Mouse (Mus musculus): ENCODE measurements around the gene Rad51. TPM values are rescaled to one million over a fixed set of nuclear protein-coding genes. Genes with fewer than 3 reads are reported as not detected.

The Rad51 gene
- total RNA-seq, 2 experiments from 2014 or later = 28.4 to 53.7 TPM

DNA sequence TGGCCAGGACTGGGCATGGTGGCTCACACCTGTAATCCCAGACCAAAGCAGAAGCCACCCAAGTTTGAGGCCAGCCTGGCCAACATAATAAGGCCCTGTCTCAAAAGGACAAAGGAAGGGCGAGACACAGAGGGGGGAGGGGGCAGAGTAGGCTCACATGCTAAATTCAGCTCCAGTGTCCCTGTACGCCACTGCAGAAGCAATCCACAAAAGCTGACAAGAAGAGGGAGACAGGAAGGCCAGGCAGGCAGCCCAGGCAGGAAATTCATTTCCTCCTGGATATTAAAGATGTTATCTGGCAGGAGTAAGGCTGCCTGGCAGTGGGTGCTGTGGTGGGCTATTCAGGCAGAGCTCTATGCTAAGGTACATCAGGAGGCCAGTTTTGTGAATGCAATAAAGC is 48.7 kb downstream of the Rad51 start:
- no peak for ATAC-seq (replicated peaks; ENCODE audit: low FRiP score, low TSS enrichment, poor library complexity, severe bottlenecking)

GRCm38 (mm10) chr2:119163135-119163534 is 50.5 kb downstream of the Rad51 start:
- peak; percentile 20; the same call in 1 of the 2 replicates for ATAC-seq (replicated peaks; ENCODE audit: low FRiP score, low TSS enrichment, poor library complexity, severe bottlenecking)

DNA sequence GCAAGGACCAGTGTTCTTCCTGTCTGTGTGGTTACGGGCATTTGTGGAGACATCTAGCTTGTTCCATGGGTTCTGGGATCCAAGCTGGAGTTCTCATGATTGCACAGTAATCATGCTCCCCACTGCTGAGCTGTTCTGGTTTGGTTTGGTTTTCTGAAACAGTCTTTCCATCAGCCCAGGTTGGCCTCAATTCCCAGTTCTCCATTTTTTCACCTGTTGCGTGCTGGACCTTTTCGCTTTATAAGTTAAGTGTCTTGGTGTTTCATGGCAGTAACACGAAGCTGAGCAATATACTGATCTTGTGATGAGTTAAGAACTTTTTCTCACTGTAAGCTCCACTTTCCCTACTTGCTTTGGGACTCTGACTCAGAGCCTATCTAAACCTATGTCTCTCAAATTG is 51.4 kb downstream of the Rad51 start:
- ATAC-seq (replicated peaks; ENCODE audit: low FRiP score, low TSS enrichment, poor library complexity, severe bottlenecking) = no peak

DNA sequence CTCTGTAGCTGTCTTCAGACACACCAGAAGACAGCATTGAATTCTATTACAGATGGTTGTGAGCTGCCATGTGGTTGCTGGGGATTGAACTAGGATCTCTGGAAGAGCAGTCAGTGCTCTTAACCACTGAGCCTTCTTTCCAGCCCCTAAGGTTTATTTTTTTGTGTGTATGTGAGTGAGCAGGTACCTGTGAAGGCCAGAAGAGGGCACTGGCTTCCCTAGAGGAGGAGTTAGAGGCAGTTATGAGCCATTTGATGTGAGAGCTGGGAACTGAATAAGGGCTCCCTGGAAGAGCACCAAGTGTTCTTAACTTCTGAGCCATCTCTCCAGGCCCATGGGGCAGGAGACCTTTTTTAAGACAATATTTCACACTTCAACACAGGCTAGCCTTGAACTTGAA is 52.8 kb downstream of the Rad51 start:
- ATAC-seq (replicated peaks; ENCODE audit: low FRiP score, low TSS enrichment, poor library complexity, severe bottlenecking) = no peak

GRCm38 (mm10) chr2:119166901-119167865 is 54.6 kb downstream of the Rad51 start, which contains the start of gene Gchfr:
TSS of gene Gchfr (plus strand) at chr2:119167773.
- peak; percentile 53 for ATAC-seq (replicated peaks; ENCODE audit: low FRiP score, low TSS enrichment, poor library complexity, severe bottlenecking)

DNA sequence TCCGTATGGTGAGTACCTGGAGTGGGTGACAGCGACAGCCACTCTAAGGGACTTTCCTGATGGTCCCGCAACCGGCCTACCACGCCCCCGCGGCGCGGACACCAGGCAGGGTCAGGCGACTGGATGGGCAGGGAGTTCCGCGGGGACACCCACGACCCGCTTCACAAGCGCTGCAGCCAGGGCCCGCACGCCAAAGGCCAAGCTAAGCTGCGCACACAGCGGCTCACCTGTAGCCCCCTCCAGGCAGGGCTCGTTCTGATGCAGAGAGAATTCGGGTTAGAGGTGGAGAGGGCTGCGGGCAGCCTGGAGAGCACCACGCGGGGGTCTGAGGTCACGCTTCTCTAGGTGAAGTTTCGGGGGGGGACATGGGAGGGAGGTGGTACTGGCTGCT is 55.3 kb downstream of the Rad51 start:
- 0 out of 2 replicates have a peak, but pooled peaks have one; percentile 1 for ATAC-seq (replicated peaks; ENCODE audit: low FRiP score, low TSS enrichment, poor library complexity, severe bottlenecking)

DNA sequence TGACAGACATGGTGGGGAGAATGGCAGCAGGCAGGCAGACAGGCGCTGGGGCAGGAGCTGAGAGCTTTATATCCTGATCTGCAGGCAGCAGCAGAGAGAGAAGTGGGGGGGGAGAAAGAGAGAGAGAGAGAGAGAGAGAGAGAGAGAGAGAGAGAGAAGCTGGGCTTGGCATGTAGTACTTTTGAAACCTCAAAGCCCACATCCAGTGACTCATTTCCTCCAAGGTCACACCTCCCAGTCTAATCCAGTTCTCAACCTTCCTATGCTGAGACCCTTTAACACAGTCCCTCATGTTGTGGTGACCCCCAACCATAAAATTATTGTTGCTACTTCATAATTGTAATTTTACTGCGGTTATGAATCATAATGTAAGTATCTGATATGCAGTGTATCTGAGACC is 57.7 kb downstream of the Rad51 start:
- no peak for ATAC-seq (replicated peaks; ENCODE audit: low FRiP score, low TSS enrichment, poor library complexity, severe bottlenecking)

DNA sequence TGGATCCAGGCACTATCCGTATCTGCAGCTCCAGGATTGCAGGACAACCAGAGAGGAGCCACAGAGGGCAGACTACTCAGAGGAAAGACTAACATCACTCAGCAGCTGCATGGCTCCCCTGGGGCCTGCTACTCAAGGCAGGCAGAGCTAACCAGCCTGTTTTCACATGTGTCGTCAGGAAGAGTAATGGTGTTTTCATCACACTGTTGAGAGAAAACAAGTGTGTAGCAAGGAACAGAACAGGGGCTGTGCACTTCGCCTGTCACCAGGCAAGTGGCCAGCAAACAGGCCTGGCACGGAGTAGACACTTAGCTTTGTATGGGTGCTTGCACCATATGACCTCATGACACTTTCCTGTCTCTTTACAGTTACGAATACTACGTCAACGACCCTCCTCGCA is 59.0 kb downstream of the Rad51 start:
- no peak for ATAC-seq (replicated peaks; ENCODE audit: low FRiP score, low TSS enrichment, poor library complexity, severe bottlenecking)

DNA sequence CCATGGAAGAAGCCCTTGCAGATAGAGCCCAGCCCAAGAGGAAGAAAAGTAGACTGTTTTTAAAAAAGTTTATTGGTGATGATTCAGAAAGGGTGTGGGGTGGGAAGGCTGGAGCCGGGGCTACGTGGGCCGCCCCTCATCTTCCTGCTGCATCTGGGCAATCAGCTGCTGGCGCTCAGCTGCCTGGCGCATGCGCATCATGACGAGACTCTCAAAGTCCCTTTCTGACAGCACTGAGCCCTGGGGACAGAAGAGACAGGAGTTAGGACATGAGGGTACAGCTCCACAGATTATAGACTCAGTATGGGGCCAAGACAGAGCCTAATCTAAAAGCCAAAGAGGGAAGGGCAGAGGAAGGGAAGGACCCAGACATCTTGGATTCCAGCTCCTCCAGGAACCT is 59.9 kb downstream of the Rad51 start:
- 0 out of 2 replicates have a peak, but pooled peaks have one; percentile 4 for ATAC-seq (replicated peaks; ENCODE audit: low FRiP score, low TSS enrichment, poor library complexity, severe bottlenecking)

- ATAC-seq (replicated peaks; ENCODE audit: low FRiP score, low TSS enrichment, poor library complexity, severe bottlenecking) = peak; percentile 49
These were observed 60.4 kb downstream of the Rad51 start for GRCm38 (mm10) chr2:119172862-119173576.

DNA sequence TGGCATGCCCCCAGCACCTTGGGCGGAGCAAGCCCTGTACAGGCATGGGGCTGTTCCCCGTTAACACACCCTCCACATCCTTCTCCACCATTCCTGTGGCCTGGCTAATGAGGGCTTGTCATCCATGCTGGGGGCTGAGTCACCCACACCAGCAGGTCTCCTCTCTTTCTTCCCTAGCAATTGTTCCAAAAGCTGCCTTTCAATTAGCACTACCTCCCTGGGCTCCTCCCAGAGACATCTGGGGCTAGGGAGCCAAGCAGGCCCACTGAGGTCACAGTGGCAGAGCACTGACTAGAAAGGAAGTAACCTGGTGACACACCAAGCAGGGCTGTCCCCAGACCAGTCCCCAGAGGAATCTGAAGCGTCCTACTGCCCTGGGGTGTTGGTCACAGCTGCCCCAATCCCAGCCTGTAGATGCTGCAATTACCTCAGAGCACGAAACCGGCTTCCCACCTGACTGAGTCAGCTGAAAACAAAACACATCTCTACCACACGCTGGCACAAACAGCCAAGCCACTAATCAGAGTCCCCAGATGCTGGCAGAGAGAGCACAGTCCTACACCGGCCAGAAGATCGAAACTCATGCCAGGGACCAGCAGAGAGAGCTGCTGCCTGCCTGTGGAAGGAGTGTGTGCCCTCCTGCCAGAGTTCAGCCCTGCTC is 61.5 kb downstream of the Rad51 start, which contains the start of gene Gm14137:
Gene Gm14137 (plus strand): TSS at position 519 of the 661 bp plus-strand sequence.
- ATAC-seq (replicated peaks; ENCODE audit: low FRiP score, low TSS enrichment, poor library complexity, severe bottlenecking) = peak; percentile 71

GRCm38 (mm10) chr2:119174866-119175265 is 62.3 kb downstream of the Rad51 start:
- ATAC-seq (replicated peaks; ENCODE audit: low FRiP score, low TSS enrichment, poor library complexity, severe bottlenecking) = no peak

- no peak for ATAC-seq (replicated peaks; ENCODE audit: low FRiP score, low TSS enrichment, poor library complexity, severe bottlenecking)
These were observed 63.0 kb downstream of the Rad51 start for GRCm38 (mm10) chr2:119175614-119176013.

- ATAC-seq (replicated peaks; ENCODE audit: low FRiP score, low TSS enrichment, poor library complexity, severe bottlenecking) = no peak
These were observed 64.2 kb downstream of the Rad51 start for GRCm38 (mm10) chr2:119176761-119177160.

- no peak for ATAC-seq (replicated peaks; ENCODE audit: low FRiP score, low TSS enrichment, poor library complexity, severe bottlenecking)
These were observed 64.9 kb downstream of the Rad51 start for GRCm38 (mm10) chr2:119177384-119177939.

DNA sequence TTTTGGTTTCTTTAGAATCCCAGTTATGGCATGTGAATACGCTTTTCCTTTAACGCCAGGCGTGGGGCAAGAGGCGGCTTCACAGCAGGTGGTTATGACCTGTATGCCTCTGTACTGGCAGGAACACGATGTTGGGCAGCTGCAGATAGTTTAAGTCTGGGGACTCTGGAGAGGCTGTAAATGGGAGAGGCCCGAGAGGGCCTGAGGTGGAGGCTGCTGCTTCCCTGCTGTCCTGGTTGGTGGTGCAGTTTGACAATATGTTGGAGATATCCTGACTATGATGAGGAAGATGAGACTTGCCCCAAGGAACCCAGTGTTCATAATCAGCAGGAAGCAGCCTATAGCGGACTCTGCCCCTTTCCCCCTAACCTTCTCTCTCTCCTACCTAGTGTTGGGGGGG is 70.3 kb downstream of the Rad51 start:
- no peak for ATAC-seq (replicated peaks; ENCODE audit: low FRiP score, low TSS enrichment, poor library complexity, severe bottlenecking)

GRCm38 (mm10) chr2:119189029-119189710 is 76.6 kb downstream of the Rad51 start:
- ATAC-seq (replicated peaks; ENCODE audit: low FRiP score, low TSS enrichment, poor library complexity, severe bottlenecking) = peak; percentile 92

GRCm38 (mm10) chr2:119190969-119191368 is 78.4 kb downstream of the Rad51 start:
- ATAC-seq (replicated peaks; ENCODE audit: low FRiP score, low TSS enrichment, poor library complexity, severe bottlenecking) = no peak

GRCm38 (mm10) chr2:119194140-119194539 is 81.5 kb downstream of the Rad51 start:
- ATAC-seq (replicated peaks; ENCODE audit: low FRiP score, low TSS enrichment, poor library complexity, severe bottlenecking) = no peak

Data from megakaryocyte-erythroid progenitor cell, adult 5-6 weeks (primary cell).